Mouse (Mus musculus): Measurements from ENCODE around the gene 1700007K13Rik.

GRCm38 (mm10) chr2:28432811-28433210 is 33.3 kb downstream of the 1700007K13Rik start:
- TF ChIP-seq CTCF (IDR thresholded peaks at IDR 0.05; ENCODE audit: borderline replicate concordance, insufficient read depth, low read depth, low read length), result no peak
- TF ChIP-seq POLR2A (IDR thresholded peaks at IDR 0.05; ENCODE audit: borderline replicate concordance, insufficient read depth, low read length), result no peak
